Mouse (Mus musculus) stomach, embryonic 16.5 days (tissue): Measurements from ENCODE around the gene Cnksr3. TPM values are rescaled to one million over a fixed set of nuclear protein-coding genes. Genes with fewer than 3 reads are reported as not detected.

Source experiments
- ATAC-seq: fragments of 200-750 bp; cut with Nextera tagmentation; 2 replicates; pipeline ENCODE4 v1.8.0; 2017; ENCODE audit warnings: moderate number of reproducible peaks, moderate TSS enrichment; ENCODE audit not compliant: insufficient read depth, low FRiP score
- H3K27ac ChIP-seq: fragments of 300-500 bp; sonication (generic); 2 replicates; pipeline ENCODE4 v1.5.1; 2014; ENCODE audit warnings: low read length
- H3K27me3 ChIP-seq: fragments of 300-500 bp; sonication (generic); 2 replicates; pipeline ENCODE4 v1.6.1; 2014; ENCODE audit warnings: low read length, control low read depth, mixed read lengths; ENCODE audit not compliant: control insufficient read depth, insufficient read depth
- H3K36me3 ChIP-seq: fragments of 300-500 bp; sonication (generic); 2 replicates; pipeline ENCODE4 v1.6.1; 2014; ENCODE audit warnings: low read length; ENCODE audit not compliant: control insufficient read depth, insufficient read depth
- H3K4me1 ChIP-seq: fragments of 300-500 bp; sonication (generic); 2 replicates; pipeline ENCODE4 v1.6.1; 2014; ENCODE audit warnings: low read length, control low read depth, mixed read lengths; ENCODE audit not compliant: control insufficient read depth, insufficient read depth
- H3K4me2 ChIP-seq: fragments of 300-500 bp; sonication (generic); 2 replicates; pipeline ENCODE4 v1.6.1; 2014; ENCODE audit warnings: low read depth, low read length, mixed read lengths
- H3K4me3 ChIP-seq: fragments of 300-500 bp; sonication (generic); replicated peaks from 2 replicates; pipeline ENCODE4 v1.5.1; 2014; ENCODE audit warnings: mild to moderate bottlenecking, low read length
- H3K9ac ChIP-seq: fragments of 300-500 bp; sonication (generic); 2 replicates; pipeline ENCODE4 v1.6.1; 2014; ENCODE audit warnings: low read length
- H3K9me3 ChIP-seq: fragments of 300-500 bp; sonication (generic); replicated peaks from 2 replicates; pipeline ENCODE4 v1.6.1; 2016; ENCODE audit warnings: low read length, control low read depth; ENCODE audit not compliant: control insufficient read depth
- WGBS: fragments of 180-500 bp; shearing (Covaris S2); extraction: QIAGEN DNeasy Blood & Tissue Kit; methylation state at CpG from one replicate; pipeline ENCODE4 v1.1.7; 2014; 5-methylcytosine and 5-hydroxymethylcytosine counted together
- polyA plus RNA-seq: library from polyadenylated mRNA; unstranded; fragments of >200 nt; fragmentation: Nextera tagmentation; extraction: Ambion mirVana; gene quantifications from 2 replicates; pipeline ENCODE4 v1.2.1, GENCODE M21; 2015

The Cnksr3 gene
- 14.1 and 14.8 TPM in 2 replicates for polyA plus RNA-seq

GRCm38 (mm10) chr10:7211696-7212482 is at the start of gene Cnksr3:
Gene Cnksr3 (minus strand): TSS chr10:7212237.
- H3K27ac ChIP-seq = peak within 1 kb of the TSS; percentile 96
- H3K27me3 ChIP-seq = no peaks in the 10 kb centered on the region
- peak within 1 kb of the TSS; percentile 89 for H3K4me3 ChIP-seq
- WGBS = under 1% methylated on average over 74 of the region's 74 CpGs
- H3K4me1 ChIP-seq = peaks cover 42% of the 10 kb centered on the region
- no peaks in the 10 kb centered on the region for H3K36me3 ChIP-seq
- no peaks in the 10 kb centered on the region for H3K9me3 ChIP-seq
- peak; percentile 90 for ATAC-seq
- H3K9ac ChIP-seq = peak within 1 kb of the TSS; percentile 91
- H3K4me2 ChIP-seq = peak within 1 kb of the TSS; percentile 57

- peak overlapping the region; percentile 27; the same call in 1 of the 2 replicates for H3K27ac ChIP-seq
- H3K4me2 ChIP-seq = no peak overlapping the region
- H3K4me3 ChIP-seq = no peak overlapping the region
- H3K36me3 ChIP-seq = no peaks in the 10 kb centered on the region
- 44% methylated on average over 10 of the region's 10 CpGs for WGBS
- H3K9ac ChIP-seq = no peak overlapping the region
- H3K9me3 ChIP-seq = no peaks in the 10 kb centered on the region
- no peak for ATAC-seq
- peaks cover 4% of the 10 kb centered on the region; the same call in 1 of the 2 replicates for H3K4me1 ChIP-seq
- no peaks in the 10 kb centered on the region for H3K27me3 ChIP-seq
Observed at GRCm38 (mm10) chr10:7260166-7261108, 48.4 kb upstream of the Cnksr3 start.

GRCm38 (mm10) chr10:7258607-7259006 is 46.6 kb upstream of the Cnksr3 start:
- Histone ChIP-seq H3K9ac (no peak overlapping the region), H3K9me3 (no peaks in the 10 kb centered on the region), H3K27ac (no peak overlapping the region), H3K27me3 (no peaks in the 10 kb centered on the region), H3K4me2 (no peak overlapping the region), H3K4me1 (peaks cover 4% of the 10 kb centered on the region; the same call in 1 of the 2 replicates), H3K36me3 (no peaks in the 10 kb centered on the region), H3K4me3 (no peak overlapping the region)
- 56% methylated on average over 5 of the region's 5 CpGs for WGBS
- no peak for ATAC-seq

- WGBS = 63% methylated on average over 2 of the region's 2 CpGs
- no peak overlapping the region for H3K27ac ChIP-seq
- no peak for ATAC-seq
Observed at GRCm38 (mm10) chr10:7250455-7250854, 38.4 kb upstream of the Cnksr3 start.

GRCm38 (mm10) chr10:7234601-7235000 is 22.6 kb upstream of the Cnksr3 start:
- H3K36me3 ChIP-seq = no peaks in the 10 kb centered on the region
- H3K27me3 ChIP-seq = no peaks in the 10 kb centered on the region
- H3K4me2 ChIP-seq = no peak overlapping the region
- H3K9ac ChIP-seq = no peak overlapping the region
- 0 out of 2 replicates have a peak, but pooled peaks cover 2% of the 10 kb centered on the region for H3K4me1 ChIP-seq
- no peak overlapping the region for H3K4me3 ChIP-seq
- no peaks in the 10 kb centered on the region for H3K9me3 ChIP-seq
- 34% methylated on average over 3 of the region's 5 CpGs for WGBS
- H3K27ac ChIP-seq = no peak overlapping the region
- ATAC-seq = no peak

More at GRCm38 (mm10) chr10:7250455-7250854, 38.4 kb upstream of the Cnksr3 start:
- no peak overlapping the region for H3K4me3 ChIP-seq
- H3K9ac ChIP-seq = no peak overlapping the region
- no peaks in the 10 kb centered on the region for H3K36me3 ChIP-seq
- no peak overlapping the region for H3K4me2 ChIP-seq
- H3K4me1 ChIP-seq = no peaks in the 10 kb centered on the region
- no peaks in the 10 kb centered on the region for H3K27me3 ChIP-seq
- no peaks in the 10 kb centered on the region for H3K9me3 ChIP-seq

GRCm38 (mm10) chr10:7217551-7218127 is 5.6 kb upstream of the Cnksr3 start:
- 82% methylated on average over 3 of the region's 3 CpGs for WGBS
- Histone ChIP-seq H3K9ac (no peak overlapping the region), H3K4me1 (peaks cover 15% of the 10 kb centered on the region), H3K4me3 (no peak overlapping the region), H3K4me2 (no peak overlapping the region), H3K36me3 (no peaks in the 10 kb centered on the region), H3K9me3 (no peaks in the 10 kb centered on the region), H3K27me3 (no peaks in the 10 kb centered on the region), H3K27ac (no peak overlapping the region)
- ATAC-seq = no peak

GRCm38 (mm10) chr10:7214718-7215117 is 2.7 kb upstream of the Cnksr3 start:
- Histone ChIP-seq H3K27ac (no peak overlapping the region), H3K4me2 (no peak overlapping the region), H3K4me1 (peaks cover 22% of the 10 kb centered on the region), H3K9me3 (no peaks in the 10 kb centered on the region), H3K4me3 (no peak overlapping the region), H3K9ac (no peak overlapping the region), H3K36me3 (no peaks in the 10 kb centered on the region), H3K27me3 (no peaks in the 10 kb centered on the region)
- no peak for ATAC-seq
- WGBS = 76% methylated on average over 4 of the region's 4 CpGs

GRCm38 (mm10) chr10:7213066-7213630 is 1.1 kb upstream of the Cnksr3 start:
- ATAC-seq = no peak
- WGBS = 23% methylated on average over 10 of the region's 10 CpGs
- peak overlapping the region; percentile 89 for H3K4me3 ChIP-seq
- H3K36me3 ChIP-seq = no peaks in the 10 kb centered on the region
- peaks cover 36% of the 10 kb centered on the region for H3K4me1 ChIP-seq
- no peaks in the 10 kb centered on the region for H3K9me3 ChIP-seq
- no peaks in the 10 kb centered on the region for H3K27me3 ChIP-seq
- H3K4me2 ChIP-seq = peak overlapping the region; percentile 57
- H3K27ac ChIP-seq = peak overlapping the region; percentile 96
- H3K9ac ChIP-seq = peak overlapping the region; percentile 91; the same call in 1 of the 2 replicates
